In the genomic region with DNA sequence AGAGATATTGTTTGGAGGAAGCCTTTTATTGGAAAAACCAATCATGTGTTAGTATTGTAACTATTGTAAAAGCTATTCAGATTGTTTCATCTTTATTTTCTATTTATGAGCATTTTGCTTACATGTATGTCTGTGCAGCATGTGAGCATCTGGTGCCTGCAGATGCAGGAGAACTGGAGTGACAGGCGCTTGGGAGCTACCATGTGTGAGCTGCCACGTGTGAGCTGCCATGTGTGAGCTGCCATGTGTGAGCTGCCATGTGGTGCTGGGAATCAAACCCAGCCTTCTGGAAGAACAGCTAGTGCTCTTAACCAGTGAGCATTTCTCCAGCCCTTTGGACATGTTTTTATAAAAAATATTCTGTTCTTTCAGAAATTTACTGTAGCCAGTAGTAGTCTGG, we compare ENCODE assay signal across 27 mouse cellular contexts.
"Had no signal": no experiment of that assay in that cellular context is flagged by ENCODE, and none has a peak within 500 bp of the region (broad histone marks: within the 10 kb centered on the region; RNA-seq: fewer than 3 reads in every experiment).

No protein-coding gene starts in this region.

- H3K4me1 ChIP-seq: hindbrain, embryonic 10.5 days; hindbrain, embryonic 12.5 days; limb, embryonic 10.5 days had no signal

- H3K4me3 ChIP-seq: heart, embryonic 10.5 days; heart, embryonic 12.5 days; hindbrain, embryonic 10.5 days; hindbrain, embryonic 12.5 days; intestine, embryonic 15.5 days; layer of hippocampus, adult 2 months; left cerebral cortex, adult 2 months; limb, embryonic 10.5 days; limb, embryonic 12.5 days; liver, embryonic 13.5 days; liver, embryonic 15.5 days had no signal

- H3K27me3 ChIP-seq: heart, embryonic 12.5 days; hindbrain, embryonic 12.5 days; intestine, embryonic 15.5 days; limb, embryonic 12.5 days; liver, embryonic 13.5 days; liver, embryonic 15.5 days had no signal

- H3K9ac ChIP-seq: heart, embryonic 12.5 days; hindbrain, embryonic 12.5 days; hindbrain, embryonic 14.5 days; intestine, embryonic 15.5 days; limb, embryonic 12.5 days; liver, embryonic 13.5 days; liver, embryonic 15.5 days had no signal

- H3K27ac ChIP-seq: gastrocnemius, adult 2 months; heart, embryonic 10.5 days; hindbrain, embryonic 10.5 days; hindbrain, embryonic 12.5 days; hindbrain, embryonic 14.5 days; intestine, embryonic 15.5 days; layer of hippocampus, adult 2 months; left cerebral cortex, adult 2 months; limb, embryonic 10.5 days; limb, embryonic 12.5 days had no signal

- H3K9me3 ChIP-seq: heart, embryonic 10.5 days; heart, embryonic 12.5 days; hindbrain, embryonic 10.5 days; hindbrain, embryonic 12.5 days; intestine, embryonic 15.5 days; limb, embryonic 10.5 days; limb, embryonic 12.5 days; liver, embryonic 13.5 days; liver, embryonic 15.5 days had no signal

- DNase-seq: gastrocnemius, adult 2 months; gastrocnemius, postnatal 10 days; gastrocnemius, postnatal 25 days; heart, postnatal 10 days; heart, postnatal 4 days; kidney, adult 18-20 months; kidney, adult 8-10 months; kidney, postnatal 10 days; kidney, postnatal 25 days; kidney, postnatal 4 days; liver; liver, embryonic 13.5 days had no signal

- H3K4me2 ChIP-seq: hindbrain, embryonic 12.5 days; hindbrain, embryonic 14.5 days; intestine, embryonic 15.5 days; limb, embryonic 12.5 days; liver, embryonic 11.5 days; liver, embryonic 15.5 days had no signal

- ATAC-seq: hindbrain, embryonic 16.5 days; inflammation-experienced regulatory T-cells, adult 6 months; intestine, embryonic 15.5 days; intestine, postnatal 0 days had no signal

- H3K36me3 ChIP-seq: heart, embryonic 10.5 days; heart, embryonic 12.5 days; hindbrain, embryonic 10.5 days; hindbrain, embryonic 12.5 days; intestine, embryonic 15.5 days; limb, embryonic 10.5 days; limb, embryonic 12.5 days; liver, embryonic 13.5 days; liver, embryonic 15.5 days had no signal
